Mouse (Mus musculus): ENCODE measurements at regions not wholly inside any gene's neighbourhood (a gene's known extent, or its start where the extent isn't known, plus 50 kb on each side); places are given as distances from the start of the nearest gene placed in this dataset.

DNA sequence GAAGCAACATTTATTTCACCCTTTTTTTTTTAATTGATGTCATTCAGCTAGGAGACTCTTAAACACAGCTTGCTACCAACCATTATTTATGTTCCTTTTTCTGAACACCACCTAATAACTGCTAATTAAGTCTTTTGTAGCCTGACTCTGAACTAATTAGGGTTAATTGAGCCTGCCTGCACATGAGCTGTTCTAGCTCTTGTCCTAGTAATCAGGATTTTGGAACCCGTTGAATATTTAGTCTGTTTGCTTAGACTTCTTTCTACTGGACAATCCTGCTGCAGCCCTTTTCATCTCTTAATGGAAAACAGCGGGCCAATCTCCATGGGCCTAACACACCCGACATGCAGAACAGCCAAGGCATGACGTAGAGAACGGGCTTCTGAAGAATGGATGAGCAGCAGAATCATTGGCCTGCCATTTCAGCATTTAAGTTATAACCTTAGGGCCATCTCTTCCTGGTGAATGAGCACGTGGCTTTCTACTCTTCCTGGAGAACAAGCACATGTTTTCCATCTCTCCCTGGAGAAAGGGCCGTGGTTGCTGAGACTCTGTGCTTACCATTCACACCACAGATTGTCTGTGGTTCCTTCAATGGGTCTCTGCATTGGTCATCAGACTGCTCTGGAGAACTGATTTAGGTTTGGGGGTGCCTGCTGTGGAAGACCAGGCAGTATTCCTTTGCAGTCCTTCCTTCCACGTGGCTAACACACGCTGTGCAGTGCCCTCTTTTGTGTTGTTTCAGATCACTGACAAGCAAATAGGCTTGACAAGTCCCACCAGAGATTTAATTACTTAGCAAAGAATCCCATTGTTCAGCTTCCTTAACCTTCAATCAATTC, 805.1 kb downstream of the Poteg start:
- WGBS, result 75% methylated on average over 9 of the region's 9 CpGs
- ATAC-seq (replicated peaks; ENCODE audit: insufficient number of reproducible peaks, insufficient read depth, low FRiP score, low read depth), result no peak

DNA sequence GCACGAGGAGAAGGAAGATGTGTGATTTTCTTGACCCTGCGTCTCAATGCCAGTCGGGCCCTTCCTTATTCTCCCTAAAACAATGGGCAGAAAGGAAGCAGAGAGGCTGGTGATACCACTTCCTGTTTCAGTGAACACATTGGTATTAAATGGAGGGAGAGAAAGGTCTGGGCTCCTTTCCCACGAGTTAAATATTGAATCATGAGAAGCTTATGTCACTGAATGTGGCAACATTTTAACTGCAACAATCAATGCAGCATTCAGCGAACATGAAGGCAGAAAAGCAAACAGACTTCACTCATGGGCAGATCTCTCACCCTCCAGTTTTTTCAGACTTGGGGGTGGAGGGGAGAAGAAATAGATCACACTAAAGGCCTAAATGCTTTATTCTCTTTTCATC, 819.8 kb downstream of the Poteg start:
- 58% methylated on average over 5 of the region's 5 CpGs for WGBS
- H3K36me3 ChIP-seq, result no peaks in the 10 kb centered on the region
- ATAC-seq (replicated peaks; ENCODE audit: insufficient number of reproducible peaks, insufficient read depth, low FRiP score, low read depth), result no peak

More for the DNA sequence above, 805.1 kb downstream of the Poteg start:
- Histone ChIP-seq H3K9ac (no peak overlapping the region), H3K27me3 (no peaks in the 10 kb centered on the region), H3K9me3 (replicated peaks) (no peaks in the 10 kb centered on the region), H3K4me3 (no peak overlapping the region), H3K4me2 (no peak overlapping the region), H3K36me3 (no peaks in the 10 kb centered on the region), H3K27ac (no peak overlapping the region), H3K4me1 (replicated peaks) (no peaks in the 10 kb centered on the region)

DNA sequence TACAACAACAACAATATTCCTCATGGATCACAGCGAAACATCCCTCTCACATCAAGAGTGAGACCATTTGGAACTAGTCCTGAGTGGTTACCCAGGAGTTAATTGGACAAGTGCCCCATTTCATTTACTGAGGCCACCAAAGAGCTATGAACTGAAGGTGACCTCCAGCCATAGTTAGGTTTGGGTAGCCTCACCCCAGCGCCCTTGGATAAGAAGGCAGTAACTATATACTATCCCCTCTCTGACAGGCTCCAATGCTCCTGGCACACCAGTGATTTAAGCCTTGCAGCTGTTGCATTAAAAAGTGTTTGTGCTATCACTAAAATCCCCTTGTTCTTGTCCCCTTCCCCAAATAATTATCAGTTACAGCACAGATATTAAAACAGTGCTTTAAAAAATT, 836.8 kb downstream of the Poteg start:
- H3K27me3 ChIP-seq, result no peaks in the 10 kb centered on the region
- ATAC-seq (replicated peaks; ENCODE audit: insufficient number of reproducible peaks, insufficient read depth, low FRiP score, low read depth), result no peak
- no peaks in the 10 kb centered on the region for H3K9me3 ChIP-seq (replicated peaks)
- H3K27ac ChIP-seq, result no peak overlapping the region
- no peak overlapping the region for H3K9ac ChIP-seq
- WGBS, result 80% methylated on average over 2 of the region's 2 CpGs
- H3K4me3 ChIP-seq, result no peak overlapping the region
- no peaks in the 10 kb centered on the region for H3K36me3 ChIP-seq
- H3K4me1 ChIP-seq (replicated peaks), result no peaks in the 10 kb centered on the region
- no peak overlapping the region for H3K4me2 ChIP-seq

More for the DNA sequence above, 819.8 kb downstream of the Poteg start:
- Histone ChIP-seq H3K9ac (no peak overlapping the region), H3K4me2 (no peak overlapping the region), H3K4me1 (replicated peaks) (no peaks in the 10 kb centered on the region), H3K27me3 (no peaks in the 10 kb centered on the region), H3K27ac (no peak overlapping the region), H3K4me3 (no peak overlapping the region), H3K9me3 (replicated peaks) (no peaks in the 10 kb centered on the region)

GRCm38 (mm10) chr8:28298896-28299793, 851.7 kb downstream of the Poteg start:
- Histone ChIP-seq H3K4me1 (replicated peaks) (0 out of 2 replicates have a peak, but pooled peaks cover 2% of the 10 kb centered on the region), H3K36me3 (no peaks in the 10 kb centered on the region), H3K4me2 (no peak overlapping the region), H3K27me3 (no peaks in the 10 kb centered on the region), H3K9me3 (replicated peaks) (no peaks in the 10 kb centered on the region), H3K9ac (no peak overlapping the region), H3K27ac (0 out of 2 replicates have a peak overlapping the region, but pooled peaks have one; percentile 3), H3K4me3 (no peak overlapping the region)
- 59% methylated on average over 5 of the region's 5 CpGs for WGBS
- no peak for ATAC-seq (replicated peaks; ENCODE audit: insufficient number of reproducible peaks, insufficient read depth, low FRiP score, low read depth)

DNA sequence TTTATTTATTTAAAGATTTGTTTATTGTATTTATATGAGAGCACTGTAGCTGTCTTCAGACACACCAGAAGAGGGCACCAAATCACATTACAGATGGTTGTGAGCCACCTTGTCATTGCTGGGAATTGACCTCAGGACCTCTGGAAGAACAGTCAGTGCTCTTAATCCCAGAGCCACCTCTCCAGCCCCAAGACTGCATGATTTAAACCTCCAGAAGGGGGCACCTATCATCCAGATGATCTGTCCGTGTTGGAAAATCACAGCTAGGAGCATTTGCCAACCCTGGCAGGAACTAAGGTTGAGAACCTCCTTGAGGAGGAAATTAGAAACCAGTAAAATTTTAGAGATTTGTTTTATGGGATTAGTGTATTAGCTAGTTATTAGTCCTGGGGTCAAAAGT, 869.6 kb downstream of the Poteg start:
- Histone ChIP-seq H3K27ac (no peak overlapping the region), H3K36me3 (no peaks in the 10 kb centered on the region), H3K4me3 (no peak overlapping the region), H3K27me3 (no peaks in the 10 kb centered on the region), H3K4me1 (replicated peaks) (no peaks in the 10 kb centered on the region), H3K9ac (no peak overlapping the region), H3K4me2 (no peak overlapping the region), H3K9me3 (replicated peaks) (no peaks in the 10 kb centered on the region)
- 49% methylated on average over 1 of the region's 1 CpGs for WGBS
- ATAC-seq (replicated peaks; ENCODE audit: insufficient number of reproducible peaks, insufficient read depth, low FRiP score, low read depth), result no peak

DNA sequence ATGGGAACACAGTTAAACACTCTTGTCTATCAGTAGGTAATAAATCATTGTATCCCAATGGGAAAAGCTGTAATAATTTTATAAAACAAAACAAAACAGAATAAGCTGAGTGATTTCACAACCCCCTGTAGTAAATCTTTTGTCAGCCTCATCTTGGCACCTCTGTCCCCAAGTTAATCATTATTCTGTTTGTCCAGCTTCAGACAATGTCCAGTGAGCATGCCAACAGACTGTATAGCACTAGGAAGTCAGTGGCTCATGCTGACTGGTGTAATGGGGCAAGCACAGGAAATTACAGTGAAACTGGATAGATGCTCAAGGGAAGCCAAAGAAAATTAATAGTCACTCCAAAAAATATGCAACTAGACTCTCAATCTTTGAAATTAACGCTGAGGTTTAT, 885.9 kb downstream of the Poteg start:
- H3K27ac ChIP-seq, result no peak overlapping the region
- H3K9me3 ChIP-seq (replicated peaks), result no peaks in the 10 kb centered on the region
- H3K9ac ChIP-seq, result no peak overlapping the region
- no peaks in the 10 kb centered on the region for H3K36me3 ChIP-seq
- no peak for ATAC-seq (replicated peaks; ENCODE audit: insufficient number of reproducible peaks, insufficient read depth, low FRiP score, low read depth)
- H3K27me3 ChIP-seq, result no peaks in the 10 kb centered on the region
- no peaks in the 10 kb centered on the region for H3K4me1 ChIP-seq (replicated peaks)
- WGBS, result 72% methylated on average over 1 of the region's 1 CpGs
- no peak overlapping the region for H3K4me2 ChIP-seq
- no peak overlapping the region for H3K4me3 ChIP-seq

DNA sequence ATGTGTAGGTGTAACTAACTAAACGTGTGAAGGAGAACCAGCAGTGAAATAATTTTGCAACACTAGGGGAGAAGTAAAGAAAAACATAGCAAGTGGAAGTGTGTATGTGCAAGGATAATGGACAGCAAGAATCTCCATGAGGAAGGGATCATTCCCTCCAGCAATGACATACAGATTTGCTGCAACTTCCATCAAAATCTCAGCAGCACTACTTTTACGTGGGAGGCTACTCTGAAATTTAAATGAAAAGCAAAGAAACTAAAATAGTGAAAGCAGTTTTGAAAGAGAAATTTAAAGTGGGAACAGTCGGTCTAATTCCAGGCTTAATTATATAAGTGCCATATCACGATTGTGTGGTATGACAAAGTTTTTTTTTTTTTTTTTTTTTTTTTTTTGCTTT, 890.0 kb downstream of the Poteg start:
- H3K4me3 ChIP-seq, result no peak overlapping the region
- 77% methylated on average over 4 of the region's 4 CpGs for WGBS
- no peak overlapping the region for H3K27ac ChIP-seq
- no peak overlapping the region for H3K4me2 ChIP-seq
- H3K36me3 ChIP-seq, result no peaks in the 10 kb centered on the region
- H3K27me3 ChIP-seq, result no peaks in the 10 kb centered on the region
- no peaks in the 10 kb centered on the region for H3K9me3 ChIP-seq (replicated peaks)
- H3K4me1 ChIP-seq (replicated peaks), result no peaks in the 10 kb centered on the region
- no peak for ATAC-seq (replicated peaks; ENCODE audit: insufficient number of reproducible peaks, insufficient read depth, low FRiP score, low read depth)
- no peak overlapping the region for H3K9ac ChIP-seq

GRCm38 (mm10) chr8:28341236-28341635, 893.8 kb downstream of the Poteg start:
- Histone ChIP-seq H3K36me3 (no peaks in the 10 kb centered on the region), H3K27me3 (no peaks in the 10 kb centered on the region), H3K4me2 (no peak overlapping the region), H3K9me3 (replicated peaks) (no peaks in the 10 kb centered on the region), H3K27ac (no peak overlapping the region), H3K4me3 (no peak overlapping the region), H3K4me1 (replicated peaks) (no peaks in the 10 kb centered on the region), H3K9ac (no peak overlapping the region)
- WGBS, result 85% methylated on average over 11 of the region's 11 CpGs
- no peak for ATAC-seq (replicated peaks; ENCODE audit: insufficient number of reproducible peaks, insufficient read depth, low FRiP score, low read depth)

DNA sequence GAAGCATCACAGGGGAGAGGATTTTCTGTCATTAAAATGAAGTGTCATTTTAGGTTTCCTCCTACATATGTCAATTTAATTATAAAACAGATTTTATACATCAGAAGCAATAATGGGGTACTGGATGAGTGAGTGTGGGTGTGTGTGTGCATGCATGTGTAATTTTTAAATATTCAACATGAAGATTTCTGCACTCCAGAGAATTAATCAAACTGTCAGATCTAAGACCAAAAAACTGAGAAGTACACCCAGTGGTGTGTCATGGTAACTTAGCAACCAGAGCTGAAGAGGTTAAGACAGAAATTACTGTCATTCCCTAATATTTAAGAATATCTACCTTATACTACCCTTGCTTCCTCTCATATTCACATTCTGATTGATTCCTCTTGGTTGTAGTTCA, 919.0 kb downstream of the Poteg start:
- ATAC-seq (replicated peaks; ENCODE audit: insufficient number of reproducible peaks, insufficient read depth, low FRiP score, low read depth), result no peak

GRCm38 (mm10) chr8:28367361-28367760, 919.9 kb downstream of the Poteg start:
- H3K9me3 ChIP-seq (replicated peaks), result no peaks in the 10 kb centered on the region
- peaks cover 6% of the 10 kb centered on the region for H3K4me1 ChIP-seq (replicated peaks)
- H3K9ac ChIP-seq, result no peak overlapping the region
- no peaks in the 10 kb centered on the region for H3K36me3 ChIP-seq
- no peak overlapping the region for H3K4me2 ChIP-seq
- peak; percentile 55; the same call in 1 of the 2 replicates for ATAC-seq (replicated peaks; ENCODE audit: insufficient number of reproducible peaks, insufficient read depth, low FRiP score, low read depth)
- H3K4me3 ChIP-seq, result no peak overlapping the region
- H3K27ac ChIP-seq, result peak overlapping the region; percentile 48
- 16% methylated on average over 3 of the region's 3 CpGs for WGBS
- H3K27me3 ChIP-seq, result no peaks in the 10 kb centered on the region

More for the DNA sequence above, 919.0 kb downstream of the Poteg start:
- no peak overlapping the region for H3K27ac ChIP-seq
- no peak overlapping the region for H3K4me2 ChIP-seq
- H3K36me3 ChIP-seq, result no peaks in the 10 kb centered on the region
- H3K9ac ChIP-seq, result no peak overlapping the region
- H3K9me3 ChIP-seq (replicated peaks), result no peaks in the 10 kb centered on the region
- peaks cover 6% of the 10 kb centered on the region for H3K4me1 ChIP-seq (replicated peaks)
- no peak overlapping the region for H3K4me3 ChIP-seq
- no peaks in the 10 kb centered on the region for H3K27me3 ChIP-seq

DNA sequence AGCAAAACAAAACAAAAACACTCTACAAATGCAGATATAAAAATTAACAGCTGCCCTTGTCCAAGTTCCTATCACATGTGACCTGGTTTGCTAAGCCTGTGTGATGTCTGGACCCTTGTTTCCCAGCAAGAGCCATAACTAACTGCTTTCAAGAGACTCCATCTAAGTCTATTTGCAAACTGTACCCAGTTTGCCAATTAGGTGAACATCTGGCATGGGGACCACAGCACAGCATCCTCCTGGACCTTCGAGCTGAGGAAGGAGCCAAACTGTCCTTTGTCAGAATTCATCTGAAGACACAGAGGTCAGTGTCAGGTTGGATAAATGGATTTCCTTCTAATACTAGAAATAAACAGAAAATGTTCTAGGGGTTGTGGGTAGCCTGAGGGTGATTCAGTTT, 924.3 kb downstream of the Poteg start:
- no peak overlapping the region for H3K9ac ChIP-seq
- H3K27me3 ChIP-seq, result no peaks in the 10 kb centered on the region
- no peaks in the 10 kb centered on the region for H3K9me3 ChIP-seq (replicated peaks)
- no peak overlapping the region for H3K4me2 ChIP-seq
- ATAC-seq (replicated peaks; ENCODE audit: insufficient number of reproducible peaks, insufficient read depth, low FRiP score, low read depth), result no peak
- no peaks in the 10 kb centered on the region for H3K36me3 ChIP-seq
- no peak overlapping the region for H3K27ac ChIP-seq
- WGBS, result 86% methylated on average over 1 of the region's 1 CpGs
- H3K4me1 ChIP-seq (replicated peaks), result peaks cover 6% of the 10 kb centered on the region
- H3K4me3 ChIP-seq, result no peak overlapping the region

Measured in heart, embryonic 15.5 days (tissue).